Mouse (Mus musculus): ENCODE measurements around the gene Nisch. TPM values are rescaled to one million over a fixed set of nuclear protein-coding genes. Genes with fewer than 3 reads are reported as not detected.
A peak's percentile ranks its signal among the peaks of the same experiment; 100 is the strongest.

Gene Nisch
- polyA plus RNA-seq, 1 experiment from 2014 or later = 329 TPM

DNA sequence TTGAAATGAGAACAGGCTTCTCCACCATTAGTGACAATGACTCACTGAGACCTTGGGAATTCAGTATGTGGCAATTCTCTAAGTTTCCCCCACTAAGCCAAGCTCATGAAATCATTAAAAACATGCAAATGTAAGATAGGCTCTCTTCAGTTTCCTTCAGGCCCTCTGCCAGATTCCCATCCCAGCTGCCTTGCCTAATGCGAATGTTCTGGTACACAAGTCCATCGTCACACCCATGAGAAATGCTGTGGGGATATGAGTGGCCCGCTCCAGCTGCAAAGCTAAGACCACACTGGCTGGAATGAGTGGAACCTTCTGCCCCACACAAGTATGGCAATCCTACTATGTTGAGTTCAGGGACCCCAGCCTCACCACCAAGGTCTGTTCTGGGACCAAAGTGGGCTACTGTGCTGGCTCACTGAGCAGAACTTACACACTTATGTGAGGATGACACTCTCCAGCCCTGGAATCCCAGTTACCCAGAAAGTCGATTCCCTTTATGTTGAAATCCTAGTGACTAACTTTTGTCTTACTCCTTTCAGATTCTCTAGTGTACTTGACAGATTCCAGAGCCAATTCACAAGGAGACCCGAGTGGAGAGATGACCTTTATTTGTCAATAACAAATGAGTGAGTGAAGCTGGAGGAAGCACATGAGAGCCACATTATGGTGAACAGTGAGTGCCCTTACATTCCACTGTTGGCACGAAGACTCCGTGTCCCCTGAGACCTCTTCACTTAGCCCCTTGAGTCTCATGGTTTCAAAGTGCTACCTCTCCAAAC is 20.5 kb upstream of the Nisch start:
- ATAC-seq (ENCODE audit: low read depth) = no peak
- WGBS = 84% methylated on average over 7 of the region's 7 CpGs
- peaks cover 3% of the 10 kb centered on the region; the same call in 1 of the 2 replicates for H3K4me1 ChIP-seq (replicated peaks)
- no peak overlapping the region for H3K4me3 ChIP-seq
- H3K9ac ChIP-seq = no peak overlapping the region
- H3K36me3 ChIP-seq = 0 out of 2 replicates have a peak, but pooled peaks cover 7% of the 10 kb centered on the region
- H3K27ac ChIP-seq (replicated peaks) = no peak overlapping the region
- no peak overlapping the region for H3K4me2 ChIP-seq
- H3K9me3 ChIP-seq = no peaks in the 10 kb centered on the region
- H3K27me3 ChIP-seq = no peaks in the 10 kb centered on the region

DNA sequence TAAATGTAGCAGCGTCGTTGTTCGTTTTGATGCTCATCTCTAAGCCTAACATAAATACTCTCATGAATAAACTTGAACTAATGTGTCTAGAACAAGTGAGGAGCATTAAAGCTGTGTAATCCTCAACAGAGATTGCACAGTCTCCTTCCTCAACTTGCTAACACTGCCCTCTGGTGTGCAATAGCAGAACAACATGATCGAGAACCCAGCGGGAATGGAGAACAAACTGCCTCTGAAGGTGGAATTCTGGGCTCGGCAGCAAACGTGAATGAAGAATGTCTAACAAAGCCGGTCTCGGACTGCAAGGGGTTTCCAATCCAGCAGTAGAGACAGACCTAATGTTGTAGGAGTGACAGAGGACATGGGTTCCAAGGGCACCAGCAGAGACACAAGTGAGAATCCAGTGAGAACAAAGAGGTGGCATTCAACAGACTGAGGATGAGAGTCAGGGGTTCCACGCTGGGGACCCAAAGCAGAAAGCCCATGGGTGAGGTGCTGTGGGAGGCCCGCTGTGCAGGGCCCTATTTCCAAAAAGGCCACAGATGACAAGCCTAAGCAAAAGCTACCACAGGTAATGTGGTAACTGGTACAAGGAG is 17.3 kb upstream of the Nisch start:
- peak; percentile 73; the same call in 1 of the 2 replicates for ATAC-seq (ENCODE audit: low read depth)
- no peak overlapping the region; the same call in 1 of the 2 replicates for H3K9ac ChIP-seq

DNA sequence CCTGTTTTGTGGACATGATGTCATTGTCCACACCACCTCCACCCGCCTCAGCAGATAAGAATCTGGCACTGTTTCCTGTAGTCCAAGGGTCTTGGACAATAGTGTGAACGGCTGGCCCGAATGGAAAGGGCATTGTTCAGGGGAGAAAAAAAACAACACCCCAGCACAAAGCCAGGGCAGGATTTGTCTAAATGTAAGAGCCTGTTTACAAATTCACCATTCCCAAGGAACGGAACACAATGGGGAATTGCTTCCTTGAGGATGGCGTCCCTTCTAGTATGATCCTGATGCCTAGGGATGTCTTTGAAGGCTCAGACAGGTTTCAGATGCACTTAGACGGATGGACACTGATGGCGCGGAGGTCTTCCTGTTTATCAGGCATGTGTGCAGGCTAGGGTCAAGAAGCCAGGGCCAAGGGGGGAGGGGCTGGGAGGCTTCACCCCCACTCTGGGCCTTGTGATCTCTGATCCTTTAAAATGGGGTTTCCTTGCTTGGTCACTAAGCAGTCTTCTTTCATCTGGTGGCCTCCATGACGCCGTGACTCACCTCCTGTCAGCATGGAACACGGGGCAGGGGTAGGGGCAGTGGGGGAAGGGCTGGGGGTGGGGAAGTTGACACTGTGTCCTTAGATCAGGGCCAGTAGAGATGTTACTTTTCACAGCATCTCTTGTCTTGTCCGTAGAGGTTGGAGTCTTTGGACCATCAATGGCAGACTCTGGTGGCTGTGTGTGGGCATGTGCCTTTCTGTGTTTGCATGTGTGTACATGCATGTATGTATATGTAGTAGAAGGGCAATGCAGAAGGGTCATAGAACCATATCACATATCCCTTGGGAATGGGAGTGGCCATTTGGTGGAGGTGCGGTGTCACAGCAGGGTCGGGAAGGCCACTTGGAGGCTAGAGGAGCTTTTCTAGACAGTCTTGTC is 16.6 kb upstream of the Nisch start:
- no peak overlapping the region for H3K4me3 ChIP-seq
- ATAC-seq (ENCODE audit: low read depth) = peak; percentile 33; the same call in 1 of the 2 replicates
- H3K27me3 ChIP-seq = no peaks in the 10 kb centered on the region
- peak overlapping the region; percentile 28; the same call in 1 of the 2 replicates for H3K27ac ChIP-seq (replicated peaks)
- H3K9me3 ChIP-seq = no peaks in the 10 kb centered on the region
- peaks cover 23% of the 10 kb centered on the region; the same call in 1 of the 2 replicates for H3K4me1 ChIP-seq (replicated peaks)
- H3K9ac ChIP-seq = no peak overlapping the region
- 84% methylated on average over 14 of the region's 14 CpGs for WGBS
- H3K4me2 ChIP-seq = no peak overlapping the region
- H3K36me3 ChIP-seq = no peaks in the 10 kb centered on the region

More for the DNA sequence above, 17.3 kb upstream of the Nisch start:
- Histone ChIP-seq H3K4me2 (peak overlapping the region; percentile 27; the same call in 1 of the 2 replicates), H3K36me3 (0 out of 2 replicates have a peak, but pooled peaks cover 2% of the 10 kb centered on the region), H3K4me1 (replicated peaks) (peaks cover 17% of the 10 kb centered on the region; the same call in 1 of the 2 replicates), H3K9me3 (no peaks in the 10 kb centered on the region), H3K27me3 (no peaks in the 10 kb centered on the region), H3K4me3 (no peak overlapping the region), H3K27ac (replicated peaks) (peak overlapping the region; percentile 28; the same call in 1 of the 2 replicates)
- 23% methylated on average over 11 of the region's 11 CpGs for WGBS

DNA sequence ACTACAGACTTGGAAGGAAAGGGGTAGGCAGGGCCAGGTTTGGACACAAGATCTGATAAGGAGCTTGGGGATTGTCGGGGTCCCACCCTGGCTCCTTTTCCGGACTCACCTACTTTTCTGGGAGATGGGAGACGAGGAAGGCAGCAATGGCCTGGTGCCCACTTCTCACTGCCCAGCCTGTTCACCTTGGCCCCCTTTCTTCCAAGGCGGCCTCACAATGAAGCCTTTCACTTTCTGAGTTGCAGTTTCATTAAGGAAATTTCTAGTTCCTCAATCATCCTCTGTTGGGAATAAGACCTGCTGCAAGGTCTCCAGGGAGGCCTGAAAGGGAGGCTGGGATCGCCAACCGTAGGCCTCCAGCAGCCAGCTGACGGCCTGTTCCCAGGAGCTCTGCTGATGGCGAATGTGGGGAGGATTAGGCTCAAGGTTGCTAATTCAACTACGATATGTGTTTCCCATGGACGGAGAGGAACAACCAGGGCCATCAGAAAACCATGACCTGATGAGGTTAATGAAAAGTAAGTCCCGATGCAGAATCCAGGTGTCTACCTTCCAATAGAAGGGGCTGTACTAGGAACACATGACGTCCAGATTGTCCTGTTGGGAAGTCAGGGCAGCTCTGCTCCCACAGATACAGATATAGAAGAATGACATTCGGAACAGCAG is 15.8 kb upstream of the Nisch start:
- Histone ChIP-seq H3K9ac (no peak overlapping the region), H3K9me3 (no peaks in the 10 kb centered on the region), H3K27ac (replicated peaks) (0 out of 2 replicates have a peak overlapping the region, but pooled peaks have one; percentile 0), H3K27me3 (no peaks in the 10 kb centered on the region), H3K4me1 (replicated peaks) (peaks cover 23% of the 10 kb centered on the region; the same call in 1 of the 2 replicates), H3K36me3 (no peaks in the 10 kb centered on the region), H3K4me2 (no peak overlapping the region), H3K4me3 (no peak overlapping the region)
- ATAC-seq (ENCODE audit: low read depth) = no peak
- 85% methylated on average over 13 of the region's 13 CpGs for WGBS

DNA sequence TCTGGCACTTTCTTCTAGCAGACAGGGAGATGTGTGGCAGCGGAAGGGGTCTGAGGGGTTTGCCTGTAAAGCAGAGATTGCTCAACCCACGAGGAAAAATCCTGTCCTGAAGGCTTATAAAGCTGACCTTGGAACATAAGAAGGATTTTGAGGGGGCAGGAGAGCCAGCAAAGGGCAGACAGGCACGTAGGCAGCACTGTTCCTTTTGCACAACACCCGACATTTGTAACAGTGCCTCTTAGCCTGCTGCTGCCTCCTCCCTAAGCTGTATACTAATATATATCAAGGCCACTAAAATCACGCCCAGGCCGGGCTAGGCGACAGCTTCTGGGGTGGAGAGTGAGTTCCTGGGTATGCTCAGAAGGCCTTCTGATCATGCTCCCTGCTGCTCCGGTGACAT is 13.7 kb upstream of the Nisch start:
- H3K9ac ChIP-seq = no peak overlapping the region
- peaks cover 32% of the 10 kb centered on the region; the same call in 1 of the 2 replicates for H3K4me1 ChIP-seq (replicated peaks)
- H3K4me2 ChIP-seq = no peak overlapping the region
- 76% methylated on average over 8 of the region's 8 CpGs for WGBS
- no peaks in the 10 kb centered on the region for H3K27me3 ChIP-seq
- H3K4me3 ChIP-seq = no peak overlapping the region
- no peaks in the 10 kb centered on the region for H3K9me3 ChIP-seq
- no peak for ATAC-seq (ENCODE audit: low read depth)
- no peak overlapping the region for H3K27ac ChIP-seq (replicated peaks)
- no peaks in the 10 kb centered on the region for H3K36me3 ChIP-seq

DNA sequence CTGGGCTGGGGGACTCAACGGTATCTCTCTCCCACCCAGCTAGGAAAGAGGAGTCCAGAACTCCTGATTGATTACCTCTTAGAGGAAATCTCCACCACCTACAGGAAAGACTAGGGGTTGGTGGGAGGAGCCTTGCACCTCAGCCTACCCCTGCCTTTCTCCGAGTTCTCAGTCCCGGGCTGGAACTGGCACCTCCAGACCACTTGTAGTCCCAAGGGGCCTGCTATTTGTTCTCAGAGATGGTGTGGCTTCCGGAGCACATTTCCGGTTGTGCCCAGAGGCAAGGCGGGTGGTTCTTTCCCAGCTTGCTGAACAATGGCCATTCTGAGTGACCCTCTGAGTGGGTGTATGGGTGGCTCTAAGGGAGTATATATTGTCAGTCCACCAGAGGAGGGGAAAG is 11.5 kb upstream of the Nisch start:
- peaks cover 29% of the 10 kb centered on the region; the same call in 1 of the 2 replicates for H3K4me1 ChIP-seq (replicated peaks)
- 66% methylated on average over 6 of the region's 6 CpGs for WGBS
- no peak overlapping the region for H3K9ac ChIP-seq
- H3K36me3 ChIP-seq = no peaks in the 10 kb centered on the region
- H3K9me3 ChIP-seq = no peaks in the 10 kb centered on the region
- H3K27me3 ChIP-seq = no peaks in the 10 kb centered on the region
- no peak for ATAC-seq (ENCODE audit: low read depth)
- no peak overlapping the region for H3K27ac ChIP-seq (replicated peaks)
- H3K4me2 ChIP-seq = no peak overlapping the region
- H3K4me3 ChIP-seq = no peak overlapping the region

DNA sequence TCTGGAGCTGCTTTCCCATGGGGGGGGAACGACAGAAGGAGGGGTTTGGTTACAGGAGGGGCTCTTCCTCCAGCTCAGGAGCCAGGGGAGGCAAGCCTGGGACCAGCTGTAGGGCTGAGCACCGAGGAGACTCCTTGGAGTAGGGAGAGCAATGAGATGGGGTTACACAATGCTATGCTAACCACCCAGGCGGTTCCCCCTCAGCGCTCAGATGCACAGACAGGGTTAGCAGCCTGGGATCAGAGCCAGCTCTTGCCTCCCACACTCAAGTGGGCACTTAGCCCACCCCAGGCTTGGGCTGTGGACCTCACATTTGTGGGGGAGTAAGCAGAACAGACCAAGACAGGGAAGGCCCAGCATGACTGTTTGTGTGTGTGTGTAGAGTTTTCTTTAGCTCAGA is 10.2 kb upstream of the Nisch start:
- H3K4me1 ChIP-seq (replicated peaks) = peaks cover 29% of the 10 kb centered on the region; the same call in 1 of the 2 replicates
- H3K27me3 ChIP-seq = no peaks in the 10 kb centered on the region
- no peak overlapping the region for H3K9ac ChIP-seq
- no peaks in the 10 kb centered on the region for H3K9me3 ChIP-seq
- no peak overlapping the region for H3K4me2 ChIP-seq
- 0 out of 2 replicates have a peak overlapping the region, but pooled peaks have one; percentile 9 for H3K27ac ChIP-seq (replicated peaks)
- WGBS = 55% methylated on average over 4 of the region's 4 CpGs
- H3K36me3 ChIP-seq = no peaks in the 10 kb centered on the region
- H3K4me3 ChIP-seq = no peak overlapping the region
- ATAC-seq (ENCODE audit: low read depth) = peak; percentile 36; the same call in 1 of the 2 replicates

DNA sequence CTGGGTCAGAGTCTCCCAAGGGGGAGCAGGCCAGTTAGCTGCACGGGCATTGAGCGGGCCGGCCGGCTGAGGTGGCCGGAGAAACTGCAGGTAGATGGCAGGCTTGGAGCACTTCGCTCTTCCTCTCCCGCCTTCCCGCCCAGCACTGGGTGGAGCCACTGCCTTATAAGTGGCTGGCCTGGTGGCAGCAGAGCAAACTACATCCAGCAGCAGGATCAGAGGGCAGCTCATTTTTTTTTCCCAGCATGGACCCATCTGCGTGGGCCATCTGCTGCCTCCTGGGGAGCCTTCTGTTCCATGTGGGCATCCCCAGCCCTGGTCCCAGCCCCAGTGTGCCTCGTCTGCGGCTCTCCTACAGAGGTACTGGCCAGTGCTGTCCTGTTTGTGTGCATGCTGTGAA is 920 bp upstream of the Nisch start, which contains the start of gene Sema3g:
Gene Sema3g, plus strand, starts transcription at position 195 of the 400 bp plus-strand sequence.
- Histone ChIP-seq H3K27me3 (no peaks in the 10 kb centered on the region), H3K36me3 (no peaks in the 10 kb centered on the region), H3K9ac (peak within 1 kb of the TSS; percentile 55), H3K9me3 (no peaks in the 10 kb centered on the region), H3K4me3 (peak within 1 kb of the TSS; percentile 5; the same call in 1 of the 2 replicates), H3K4me2 (peak within 1 kb of the TSS; percentile 34), H3K4me1 (replicated peaks) (peaks cover 14% of the 10 kb centered on the region), H3K27ac (replicated peaks) (peak within 1 kb of the TSS; percentile 43)
- ATAC-seq (ENCODE audit: low read depth) = peak; percentile 44; the same call in 1 of the 2 replicates
- WGBS = 12% methylated on average over 11 of the region's 11 CpGs

DNA sequence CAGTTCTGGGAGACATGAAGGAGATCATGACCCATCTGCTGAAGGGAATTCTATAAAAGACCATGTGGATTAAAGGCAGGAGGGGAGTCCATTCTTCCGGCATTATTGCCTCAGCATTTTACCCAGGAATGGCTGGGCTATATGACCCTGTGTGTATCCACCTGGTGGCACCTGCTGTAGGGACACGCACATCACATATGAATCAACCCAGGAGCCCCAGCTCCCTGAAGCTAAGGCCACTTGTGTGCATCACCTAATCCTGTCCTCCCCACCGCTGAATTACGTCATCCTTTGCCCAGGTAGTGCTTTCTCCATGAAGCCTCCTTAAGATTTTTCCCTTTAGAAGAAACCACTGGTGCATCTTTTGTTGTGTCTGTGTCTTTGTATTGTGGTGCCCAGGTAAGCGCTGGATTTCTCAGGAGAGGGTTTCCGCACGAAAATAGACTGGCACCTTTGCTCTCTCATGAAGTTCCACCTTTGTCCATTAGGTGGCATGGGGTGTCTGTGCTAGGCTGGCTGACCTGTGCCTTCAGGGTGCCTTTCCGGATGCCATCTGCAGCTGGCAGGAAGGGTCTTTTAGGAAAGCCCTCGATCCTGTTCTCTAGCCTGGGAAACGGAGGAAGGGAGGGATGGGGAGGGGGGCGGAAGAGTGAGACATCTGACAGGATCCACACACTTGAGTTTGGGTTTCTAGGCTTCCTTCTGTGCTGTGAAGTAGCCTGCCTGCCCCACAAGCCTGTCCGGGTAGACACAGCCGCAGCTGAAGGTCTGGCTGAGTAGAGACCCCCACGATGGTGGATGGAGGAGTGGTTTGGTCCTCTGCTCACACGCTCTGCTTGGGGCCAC is 1.4 kb downstream of the Nisch start:
- peak overlapping the region; percentile 7; the same call in 1 of the 2 replicates for H3K4me2 ChIP-seq
- H3K27me3 ChIP-seq = no peaks in the 10 kb centered on the region
- H3K36me3 ChIP-seq = no peaks in the 10 kb centered on the region
- 0 out of 2 replicates have a peak overlapping the region, but pooled peaks have one; percentile 13 for H3K27ac ChIP-seq (replicated peaks)
- H3K4me1 ChIP-seq (replicated peaks) = peaks cover 14% of the 10 kb centered on the region
- peak; percentile 61 for ATAC-seq (ENCODE audit: low read depth)
- H3K9ac ChIP-seq = peak overlapping the region; percentile 41
- no peaks in the 10 kb centered on the region for H3K9me3 ChIP-seq
- H3K4me3 ChIP-seq = no peak overlapping the region
- WGBS = 36% methylated on average over 15 of the region's 15 CpGs

DNA sequence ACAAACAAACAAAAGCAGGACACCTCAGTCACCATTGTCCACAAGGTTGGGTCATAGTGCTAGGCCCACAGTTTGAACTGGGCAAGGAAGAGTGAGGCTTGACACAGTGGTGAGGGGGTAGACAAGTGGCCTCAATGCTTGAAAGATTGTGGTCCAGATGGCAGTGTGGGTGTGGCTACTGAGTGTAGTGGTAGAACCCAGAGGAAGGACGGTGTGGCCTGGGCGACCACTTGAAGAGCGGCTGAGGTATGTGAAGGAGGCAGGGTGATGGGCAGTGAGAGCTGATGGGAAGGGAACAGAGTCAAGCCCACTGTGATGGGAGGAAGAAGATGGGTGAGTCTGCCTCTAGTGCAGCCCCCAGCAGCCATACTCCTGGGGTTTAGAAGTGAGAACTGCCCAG is 2.1 kb downstream of the Nisch start:
- H3K36me3 ChIP-seq = no peaks in the 10 kb centered on the region
- ATAC-seq (ENCODE audit: low read depth) = no peak
- 81% methylated on average over 3 of the region's 3 CpGs for WGBS

More for the DNA sequence above, 2.1 kb downstream of the Nisch start:
- Histone ChIP-seq H3K9ac (no peak overlapping the region), H3K27me3 (no peaks in the 10 kb centered on the region), H3K4me3 (no peak overlapping the region), H3K4me2 (no peak overlapping the region), H3K27ac (replicated peaks) (no peak overlapping the region), H3K9me3 (no peaks in the 10 kb centered on the region), H3K4me1 (replicated peaks) (peaks cover 14% of the 10 kb centered on the region)

Data from neural tube, embryonic 13.5 days (tissue).